Mouse (Mus musculus) spleen, postnatal 0 days (tissue): ENCODE data around the gene Cldn17. TPM values are rescaled to one million over a fixed set of nuclear protein-coding genes. Genes with fewer than 3 reads are reported as not detected.

Experiments used
- polyA plus RNA-seq: library from polyadenylated mRNA; unstranded; fragments of >200 nt; fragmentation: Nextera tagmentation; extraction: Ambion mirVana; gene quantifications from 2 replicates; pipeline ENCODE4 v1.2.1, GENCODE M21; 2015

The Cldn17 gene
- polyA plus RNA-seq, result not detected in 2 replicates

DNA sequence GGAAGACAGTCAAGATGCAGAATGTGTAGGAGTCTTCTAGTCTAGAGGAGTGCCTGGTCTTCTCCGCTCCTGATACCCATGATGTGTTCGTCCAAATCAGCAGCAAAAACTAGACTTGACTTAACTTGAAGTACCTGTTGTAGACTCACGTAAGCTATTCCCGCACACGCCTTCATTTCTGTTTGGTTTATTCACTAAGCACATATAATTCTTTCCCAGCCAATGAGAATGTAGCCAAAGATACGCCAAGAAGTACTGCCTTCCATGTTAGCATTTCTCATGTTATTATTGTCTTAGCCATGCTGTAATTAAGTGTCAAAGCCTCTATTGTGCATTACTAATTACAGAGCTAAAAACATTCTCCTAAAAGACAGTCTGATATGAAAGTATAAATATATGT, at the start of gene Cldn17:
Gene Cldn17, minus strand, starts transcription at position 101 of the 400 bp plus-strand sequence.

Other genes starting within 250 kb of the Cldn17 start
- gene Grik1, start 216.7 kb downstream of the Cldn17 start, polyA plus RNA-seq, result 0.40 and 0.41 TPM in 2 replicates
- gene Cldn8, start 56.2 kb upstream of the Cldn17 start, polyA plus RNA-seq, result 0.07 and 0.08 TPM in 2 replicates
- not detected in 2 replicates for gene Krtap24-1, start 105.3 kb upstream of the Cldn17 start, polyA plus RNA-seq
- not detected in 2 replicates for gene 2310079G19Rik, start 120.7 kb upstream of the Cldn17 start, polyA plus RNA-seq
- gene Krtap26-1, start 140.8 kb upstream of the Cldn17 start, polyA plus RNA-seq, result not detected in 2 replicates
- not detected in 2 replicates for gene Krtap27-1, start 164.7 kb upstream of the Cldn17 start, polyA plus RNA-seq
- gene 2310061N02Rik, start 201.0 kb upstream of the Cldn17 start, polyA plus RNA-seq, result 0.17 TPM in 1 of 2 replicates, not detected in the other
- gene Krtap13-1, start 221.9 kb upstream of the Cldn17 start, polyA plus RNA-seq, result not detected in 2 replicates
- gene Krtap13, start 244.7 kb upstream of the Cldn17 start, polyA plus RNA-seq, result not detected in 2 replicates